Mouse (Mus musculus): ENCODE results near the gene Capg.

- no peak for TF ChIP-seq TAL1 (IDR thresholded peaks at IDR 0.05; ENCODE audit: low read length)
- TF ChIP-seq CTCF (IDR thresholded peaks at IDR 0.05 in 2 of 3, conservative IDR thresholded peaks at IDR 0.05 in 1 of 3; ENCODE audit: control insufficient read depth in 1 of 3, insufficient read depth in 1 of 3, low read depth in 2 of 3, low read length in 3 of 3, poor library complexity in 1 of 3, severe bottlenecking in 1 of 3), result no peak
Observed at GRCm38 (mm10) chr6:72581625-72582382, 37.6 kb downstream of the Capg start.
